Comparison of ENCODE assay signal across 11 mouse cellular contexts in the genomic region with DNA sequence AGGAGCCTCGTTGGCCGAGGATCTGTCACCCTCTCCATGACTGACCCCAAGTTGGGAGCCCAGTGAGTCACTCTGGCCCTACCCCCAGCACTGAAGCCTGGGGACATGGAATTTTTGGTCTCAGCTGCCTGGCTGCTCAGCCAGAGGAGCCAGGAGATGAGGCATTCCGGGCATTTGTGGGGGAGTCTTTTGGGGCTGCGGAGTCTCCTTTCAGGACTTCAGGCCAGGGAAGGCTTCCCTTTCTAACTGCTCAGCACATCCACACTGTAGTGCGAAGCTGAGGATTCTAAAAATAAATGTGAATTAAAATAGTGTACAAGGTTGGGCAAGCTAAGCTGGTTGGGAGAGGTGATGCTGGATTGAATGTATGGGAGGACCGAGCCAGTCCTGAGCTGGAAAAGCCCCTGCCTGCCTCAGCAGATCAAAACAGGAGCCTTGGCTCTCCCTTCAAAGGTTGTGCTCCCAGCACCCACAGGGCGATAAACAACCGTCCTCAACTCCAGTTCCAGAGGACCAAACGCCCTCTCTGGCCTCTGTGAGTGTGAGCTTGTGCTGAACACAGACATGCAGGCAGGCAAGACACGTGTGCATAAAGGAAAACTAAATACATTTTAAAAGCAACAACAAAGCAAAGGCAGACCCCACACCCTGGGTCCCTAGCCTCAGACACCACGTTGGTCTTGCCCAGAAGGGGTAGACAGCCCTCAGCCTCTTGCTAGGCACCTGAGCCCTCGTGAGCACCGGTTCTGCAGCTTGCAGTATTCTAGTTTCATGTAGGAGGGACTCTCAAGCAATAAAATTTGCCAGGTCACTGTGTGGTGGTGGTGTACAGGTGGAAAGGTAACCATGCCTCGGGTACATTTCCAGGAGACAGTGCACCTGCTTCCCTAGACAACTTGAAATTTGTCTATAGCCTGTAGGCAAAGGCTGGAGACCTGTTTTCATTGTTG. TPM values are rescaled to one million over a fixed set of nuclear protein-coding genes. Genes with fewer than 3 reads are reported as not detected.
A peak's percentile ranks its signal among the peaks of the same experiment; 100 is the strongest.
DNase-seq lines count a peak whose midpoint lies in the region; ATAC-seq and TF ChIP-seq lines count a peak whose summit lies in the region.
"Had no signal": no experiment of that assay in that cellular context is flagged by ENCODE, and none has a peak within 500 bp of the region (broad histone marks: within the 10 kb centered on the region; RNA-seq: fewer than 3 reads in every experiment).

No protein-coding gene starts in this region.

- no peak for TF ChIP-seq POLR2A in lung, adult 2 months (IDR thresholded peaks at IDR 0.05; ENCODE audit: borderline replicate concordance, extremely low read depth, low read depth, low read length)

- no peaks in the 10 kb centered on the region for H3K36me3 ChIP-seq in heart, embryonic 12.5 days
- H3K36me3 ChIP-seq in E14TG2a.4 (ENCODE audit: insufficient read depth, low read length), result no peaks in the 10 kb centered on the region
- H3K36me3 ChIP-seq in embryonic facial prominence, embryonic 14.5 days (ENCODE audit: control insufficient read depth, insufficient read depth, low read length), result no peaks in the 10 kb centered on the region
- no peaks in the 10 kb centered on the region for H3K36me3 ChIP-seq in limb, embryonic 10.5 days

- H3K4me1 ChIP-seq in heart, embryonic 12.5 days (replicated peaks), result peaks cover 84% of the 10 kb centered on the region
- peaks cover 72% of the 10 kb centered on the region for H3K4me1 ChIP-seq in E14TG2a.4 (replicated peaks; ENCODE audit: low read depth, low read length)
- H3K4me1 ChIP-seq in embryonic facial prominence, embryonic 14.5 days (ENCODE audit: control insufficient read depth, insufficient read depth, low read length), result peaks cover 39% of the 10 kb centered on the region
- peaks cover 68% of the 10 kb centered on the region for H3K4me1 ChIP-seq in limb, embryonic 10.5 days
- H3K4me1 ChIP-seq in lung, adult 2 months (ENCODE audit: control insufficient read depth, insufficient read depth, low read length), result peaks cover 19% of the 10 kb centered on the region

- ATAC-seq in heart, embryonic 12.5 days (ENCODE audit: insufficient number of reproducible peaks, low FRiP score), result no peak
- no peak for ATAC-seq in embryonic facial prominence, embryonic 14.5 days (ENCODE audit: low read depth)

- H3K9ac ChIP-seq in heart, embryonic 12.5 days, result peak overlapping the region; percentile 10; the same call in 1 of the 2 replicates
- no peak overlapping the region for H3K9ac ChIP-seq in embryonic facial prominence, embryonic 14.5 days (ENCODE audit: low read depth, low read length)

- H3K4me2 ChIP-seq in heart, embryonic 12.5 days, result peak overlapping the region; percentile 90
- H3K4me2 ChIP-seq in embryonic facial prominence, embryonic 14.5 days (ENCODE audit: low read depth, low read length), result 0 out of 2 replicates have a peak overlapping the region, but pooled peaks have one; percentile 80

- 30% methylated on average over 14 of the region's 14 CpGs for WGBS in heart, embryonic 12.5 days
- WGBS in embryonic facial prominence, embryonic 14.5 days, result 30% methylated on average over 14 of the region's 14 CpGs
- 20% methylated on average over 14 of the region's 14 CpGs for WGBS in limb, embryonic 10.5 days
- 69% methylated on average over 14 of the region's 14 CpGs for WGBS in lung, adult 2 months

- H3K27me3 ChIP-seq in heart, embryonic 12.5 days (replicated peaks), result peaks cover 70% of the 10 kb centered on the region
- H3K27me3 ChIP-seq in E14TG2a.4 (ENCODE audit: insufficient read depth, low read length), result peaks cover 84% of the 10 kb centered on the region
- peaks cover 31% of the 10 kb centered on the region for H3K27me3 ChIP-seq in embryonic facial prominence, embryonic 14.5 days (replicated peaks; ENCODE audit: control insufficient read depth, insufficient read depth, low read length)
- H3K27me3 ChIP-seq in limb, embryonic 10.5 days (ENCODE audit: low read depth, poor library complexity, severe bottlenecking), result peaks cover 99% of the 10 kb centered on the region

- intact Hi-C loops in heart, postnatal 36 days (cut with DNase I), result no loop called here

- no peak for DNase-seq in heart, postnatal 36 days
- DNase-seq in embryonic facial prominence, embryonic 14.5 days (ENCODE audit: low spot score), result no peak
- DNase-seq in limb, embryonic 10.5 days (ENCODE audit: low spot score), result no peak
- DNase-seq in retina, embryonic 14.5 days (ENCODE audit: low spot score), result no peak
- no peak for DNase-seq in lung, adult 2 months
- DNase-seq in layer of hippocampus, adult 9-10 months (ENCODE audit: low spot score), result no peak
- DNase-seq: adrenal gland, adult 8-10 months had no signal

- no peaks in the 10 kb centered on the region for H3K9me3 ChIP-seq in heart, embryonic 12.5 days (replicated peaks)
- H3K9me3 ChIP-seq in E14TG2a.4 (ENCODE audit: low read length), result no peaks in the 10 kb centered on the region
- H3K9me3 ChIP-seq in embryonic facial prominence, embryonic 14.5 days (ENCODE audit: control insufficient read depth, low read length), result no peaks in the 10 kb centered on the region
- H3K9me3 ChIP-seq in limb, embryonic 10.5 days (replicated peaks), result no peaks in the 10 kb centered on the region

- peak overlapping the region; percentile 61; the same call in 1 of the 2 replicates for H3K27ac ChIP-seq in heart, embryonic 12.5 days (ENCODE audit: poor library complexity, severe bottlenecking)
- H3K27ac ChIP-seq in embryonic facial prominence, embryonic 14.5 days (replicated peaks; ENCODE audit: low read depth, low read length), result no peak overlapping the region
- peak overlapping the region; percentile 36; the same call in 1 of the 2 replicates for H3K27ac ChIP-seq in limb, embryonic 10.5 days

- H3K4me3 ChIP-seq in heart, embryonic 12.5 days, result no peak overlapping the region
- peak overlapping the region; percentile 67 for H3K4me3 ChIP-seq in E14TG2a.4 (replicated peaks; ENCODE audit: low read length)
- H3K4me3 ChIP-seq in embryonic facial prominence, embryonic 14.5 days (ENCODE audit: low read depth, low read length), result no peak overlapping the region
- no peak overlapping the region for H3K4me3 ChIP-seq in limb, embryonic 10.5 days
- no peak overlapping the region for H3K4me3 ChIP-seq in lung, adult 2 months (replicated peaks; ENCODE audit: extremely low read depth, low read depth, low read length)

- TF ChIP-seq CTCF in E14TG2a.4 (conservative IDR thresholded peaks at IDR 0.05; ENCODE audit: low read length), result no peak
- TF ChIP-seq CTCF in lung, adult 2 months (IDR thresholded peaks at IDR 0.05; ENCODE audit: insufficient read depth, low read length), result no peak

RNA-seq across cellular contexts. Expression of a gene that starts 11.1 kb away (rescaled TPM):
- 7.4 and 12.0 TPM in 2 replicates for polyA plus RNA-seq in heart, embryonic 12.5 days (2016; fragmentation: Nextera tagmentation; extraction: Ambion mirVana)
- total RNA-seq in heart, postnatal 36 days (2021), result 10 to 100 TPM; 32.7 to 38.8 TPM
- 9.8 and 11.7 TPM in 2 replicates for polyA plus RNA-seq in embryonic facial prominence, embryonic 14.5 days (2014; fragmentation: Nextera tagmentation; extraction: Ambion mirVana)
- polyA plus RNA-seq in limb, embryonic 10.5 days (2016; fragmentation: Nextera tagmentation; extraction: Ambion mirVana), result 4.3 and 6.0 TPM in 2 replicates
- polyA plus RNA-seq in lung, adult 2 months (2012; rRNA removed), result 31.7 and 43.6 TPM in 2 replicates

RNA-seq across cellular contexts. Expression of a gene that starts 14.3 kb away (rescaled TPM):
- polyA plus RNA-seq in heart, embryonic 12.5 days (2016; fragmentation: Nextera tagmentation; extraction: Ambion mirVana), result 8.5 and 10.1 TPM in 2 replicates
- total RNA-seq in heart, postnatal 36 days (2021), result 1 to 10 TPM; 2.9 to 3.0 TPM
- 8.7 and 9.4 TPM in 2 replicates for polyA plus RNA-seq in embryonic facial prominence, embryonic 14.5 days (2014; fragmentation: Nextera tagmentation; extraction: Ambion mirVana)
- polyA plus RNA-seq in limb, embryonic 10.5 days (2016; fragmentation: Nextera tagmentation; extraction: Ambion mirVana), result 5.1 and 6.5 TPM in 2 replicates
- polyA plus RNA-seq in lung, adult 2 months (2012; rRNA removed), result 34.9 and 46.7 TPM in 2 replicates
- total RNA-seq: megakaryocyte-erythroid progenitor cell, adult 5-6 weeks had no signal

RNA-seq across cellular contexts. Expression of a gene that starts 24.5 kb away (rescaled TPM):
- 0.31 TPM in 1 of 2 replicates, not detected in the other for polyA plus RNA-seq in heart, embryonic 12.5 days (2016; fragmentation: Nextera tagmentation; extraction: Ambion mirVana)
- total RNA-seq in heart, postnatal 36 days (2021), result not detected
- polyA plus RNA-seq in embryonic facial prominence, embryonic 14.5 days (2014; fragmentation: Nextera tagmentation; extraction: Ambion mirVana), result 5.5 and 5.8 TPM in 2 replicates
- not detected in 2 replicates for polyA plus RNA-seq in limb, embryonic 10.5 days (2016; fragmentation: Nextera tagmentation; extraction: Ambion mirVana)
- not detected in 2 replicates for polyA plus RNA-seq in lung, adult 2 months (2012; rRNA removed)
- total RNA-seq: heart, postnatal 10 days; megakaryocyte-erythroid progenitor cell, adult 5-6 weeks had no signal

RNA-seq across cellular contexts. Expression of a gene that starts 53.6 kb away (rescaled TPM):
- 33.5 and 38.2 TPM in 2 replicates for polyA plus RNA-seq in heart, embryonic 12.5 days (2016; fragmentation: Nextera tagmentation; extraction: Ambion mirVana)
- total RNA-seq in heart, postnatal 36 days (2021), result 10 to 100 TPM; 54.6 to 62.5 TPM
- polyA plus RNA-seq in embryonic facial prominence, embryonic 14.5 days (2014; fragmentation: Nextera tagmentation; extraction: Ambion mirVana), result 37.7 and 41.5 TPM in 2 replicates
- 30.4 and 32.0 TPM in 2 replicates for polyA plus RNA-seq in limb, embryonic 10.5 days (2016; fragmentation: Nextera tagmentation; extraction: Ambion mirVana)
- 305 and 359 TPM in 2 replicates for polyA plus RNA-seq in lung, adult 2 months (2012; rRNA removed)

RNA-seq across cellular contexts. Expression of a gene that starts 54.5 kb away (rescaled TPM):
- 2.1 and 2.4 TPM in 2 replicates for polyA plus RNA-seq in heart, embryonic 12.5 days (2016; fragmentation: Nextera tagmentation; extraction: Ambion mirVana)
- total RNA-seq in heart, postnatal 36 days (2021), result under 1 TPM; 0.57 to 0.58 TPM
- 24.4 and 25.3 TPM in 2 replicates for polyA plus RNA-seq in embryonic facial prominence, embryonic 14.5 days (2014; fragmentation: Nextera tagmentation; extraction: Ambion mirVana)
- polyA plus RNA-seq in limb, embryonic 10.5 days (2016; fragmentation: Nextera tagmentation; extraction: Ambion mirVana), result 11.4 and 13.7 TPM in 2 replicates
- polyA plus RNA-seq in lung, adult 2 months (2012; rRNA removed), result 0.12 and 0.31 TPM in 2 replicates
- total RNA-seq: adrenal gland, adult 8-10 months; megakaryocyte-erythroid progenitor cell, adult 5-6 weeks had no signal
